Mouse (Mus musculus) retina, postnatal 1 day (tissue): ENCODE data around the gene Pias3.
"Not testable (repeated sequence)": the region's sequence is repeated elsewhere in the genome, so short reads cannot be mapped to it uniquely, and the experiment has no call there.

Experiments used
- DNase-seq: peaks from one replicate; pipeline ENCODE4 v3.0.0-alpha.2; 2012

Pias3 gene

DNA sequence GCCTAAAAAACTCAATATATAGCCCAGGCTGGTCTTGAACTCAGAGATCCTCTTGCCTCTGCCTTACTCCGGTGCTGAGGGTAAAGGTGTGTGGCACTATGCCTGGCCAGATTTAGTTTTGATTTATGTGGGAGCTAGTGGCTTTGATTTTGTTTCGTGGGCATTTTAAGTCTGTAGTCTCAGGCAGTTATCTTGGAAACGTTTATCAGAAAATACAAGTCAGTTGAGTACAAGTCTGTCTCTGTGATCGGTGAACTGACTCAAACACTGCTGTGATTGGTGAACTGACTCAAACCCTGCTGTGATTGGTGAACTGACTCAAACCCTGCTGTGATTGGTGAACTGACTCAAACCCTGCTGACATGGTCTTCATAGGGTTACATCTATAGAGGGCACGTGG is 34.6 kb downstream of the Pias3 start:
- DNase-seq = no peak

DNA sequence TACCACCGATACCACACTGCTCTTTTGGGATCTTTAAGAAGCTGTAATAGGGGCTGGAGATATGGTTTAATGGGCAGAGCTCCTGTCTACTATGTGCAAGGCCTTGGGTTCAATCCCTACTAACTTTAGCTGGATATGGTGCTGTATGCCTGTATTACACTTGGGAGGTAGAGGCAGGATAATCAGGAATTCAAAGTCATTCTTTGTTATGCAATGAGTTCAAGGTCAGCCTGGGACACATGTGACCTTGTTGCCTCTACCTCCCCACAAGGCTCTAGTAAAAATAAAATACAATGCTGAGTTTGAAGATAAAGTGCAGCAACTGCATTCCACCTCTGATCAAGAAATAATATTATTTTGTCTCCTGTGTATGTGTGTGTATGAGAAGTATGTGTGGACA is 37.8 kb downstream of the Pias3 start:
- no peak for DNase-seq

DNA sequence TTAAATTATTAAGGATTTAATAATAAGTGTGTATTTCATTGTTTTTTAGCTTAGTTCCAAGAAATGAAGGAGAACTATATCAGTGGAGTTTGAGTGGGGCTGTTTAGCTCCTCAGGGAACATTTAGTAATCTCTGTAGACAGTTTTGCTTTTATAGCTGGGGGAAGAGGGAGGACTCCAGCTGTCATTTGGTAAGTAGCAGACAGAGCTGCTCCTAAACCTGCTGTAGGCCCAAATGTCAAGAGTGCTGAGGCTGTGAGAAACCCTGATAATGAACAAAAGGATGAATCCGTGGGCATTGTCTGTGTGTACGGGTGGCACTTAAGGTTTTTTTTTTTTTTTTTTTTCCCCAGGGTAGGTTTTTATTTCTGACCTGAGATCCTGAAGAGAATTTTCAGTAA is 39.0 kb downstream of the Pias3 start:
- DNase-seq = no peak

DNA sequence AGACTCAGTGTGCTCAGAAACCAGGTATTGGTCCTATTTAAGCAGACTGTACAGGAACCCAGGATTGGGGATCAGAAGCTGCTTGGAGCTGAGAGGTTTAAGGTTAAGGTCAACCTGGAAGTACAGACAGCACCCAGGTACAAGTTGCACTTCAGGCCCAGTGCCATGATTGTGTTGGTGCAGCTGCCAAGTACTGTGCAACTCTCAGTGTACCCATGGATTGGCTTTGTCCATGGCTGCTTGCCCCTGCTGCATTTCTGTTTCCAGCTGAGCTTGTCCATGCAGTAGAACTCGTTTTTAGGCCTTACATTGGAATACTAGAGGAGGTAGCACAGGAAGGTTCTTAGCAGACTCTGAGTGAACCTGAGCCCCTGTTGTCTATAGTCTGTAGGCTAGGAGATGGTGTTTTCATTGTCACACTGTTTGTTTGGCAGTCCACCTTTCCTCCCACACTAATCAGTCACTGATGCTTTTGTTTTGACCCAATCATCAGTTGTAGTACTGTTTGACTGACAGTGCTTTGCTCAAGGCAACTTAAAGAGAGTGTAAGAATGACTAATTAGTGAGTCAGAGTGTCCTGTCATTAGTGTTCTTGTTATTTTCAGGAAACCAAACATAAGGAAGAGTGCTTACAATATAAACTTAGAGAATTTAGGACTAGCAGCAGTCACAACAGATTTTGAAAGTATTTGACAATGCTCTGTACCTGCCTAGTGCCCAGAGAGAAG is 41.0 kb downstream of the Pias3 start:
- DNase-seq = no peak

DNA sequence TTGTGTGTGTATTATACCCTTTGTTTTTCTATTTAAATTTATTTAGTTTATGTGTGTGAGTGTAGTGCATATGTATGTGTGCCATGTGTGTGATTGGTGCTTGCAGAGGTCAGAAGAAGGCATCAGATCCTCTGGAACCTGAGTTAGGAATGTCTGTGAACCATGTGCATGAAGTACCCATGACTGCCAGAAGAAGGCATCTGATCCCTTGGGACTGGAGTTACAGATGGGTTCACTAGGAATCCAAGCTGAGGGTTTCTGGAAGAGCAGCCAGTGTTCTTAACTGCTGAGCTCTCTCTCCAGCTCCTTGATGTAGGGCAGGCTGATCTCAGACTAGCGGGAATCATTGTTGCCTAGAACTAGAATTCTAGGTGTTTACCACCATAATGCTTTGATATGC is 41.8 kb downstream of the Pias3 start:
- peak; percentile 23 for DNase-seq

DNA sequence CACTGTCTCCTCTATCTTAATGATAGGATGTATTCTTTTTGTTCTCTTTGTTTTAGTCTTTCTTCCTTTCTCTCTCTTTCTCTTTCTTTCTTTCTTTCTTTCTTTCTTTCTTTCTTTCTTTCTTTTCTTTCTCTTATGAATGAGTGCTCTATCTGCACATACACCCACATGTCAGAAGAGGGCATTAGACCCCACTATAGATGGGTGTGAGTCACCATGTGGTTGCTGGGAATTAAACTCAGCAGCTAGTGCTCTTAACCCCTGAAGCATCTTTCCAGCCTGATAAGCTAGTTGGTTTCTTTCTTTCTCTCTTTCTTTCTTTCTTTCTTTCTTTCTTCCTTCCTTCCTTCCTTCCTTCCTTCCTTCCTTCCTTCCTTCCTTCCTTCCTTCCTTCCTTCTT is 44.1 kb downstream of the Pias3 start:
- not testable (repeated sequence) for DNase-seq

DNA sequence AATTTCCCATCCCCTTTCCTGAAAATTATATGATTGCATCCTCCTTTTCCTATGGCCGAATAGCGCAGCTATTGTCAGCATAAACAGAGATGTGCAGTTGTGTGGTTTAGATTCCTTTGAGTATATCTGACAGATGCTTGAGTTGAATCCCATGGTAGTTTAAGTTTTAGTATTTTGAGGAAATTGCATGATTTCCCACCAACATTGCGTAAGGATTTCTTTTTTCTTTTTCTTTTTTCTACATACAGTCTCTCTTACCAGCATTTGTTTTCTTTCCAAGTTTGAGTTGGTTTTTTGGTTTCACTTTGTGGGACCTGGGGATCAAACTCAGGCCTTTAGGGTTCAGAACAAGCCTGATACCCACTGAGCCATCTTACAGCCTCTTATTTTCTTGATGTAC is 48.2 kb downstream of the Pias3 start:
- no peak for DNase-seq

DNA sequence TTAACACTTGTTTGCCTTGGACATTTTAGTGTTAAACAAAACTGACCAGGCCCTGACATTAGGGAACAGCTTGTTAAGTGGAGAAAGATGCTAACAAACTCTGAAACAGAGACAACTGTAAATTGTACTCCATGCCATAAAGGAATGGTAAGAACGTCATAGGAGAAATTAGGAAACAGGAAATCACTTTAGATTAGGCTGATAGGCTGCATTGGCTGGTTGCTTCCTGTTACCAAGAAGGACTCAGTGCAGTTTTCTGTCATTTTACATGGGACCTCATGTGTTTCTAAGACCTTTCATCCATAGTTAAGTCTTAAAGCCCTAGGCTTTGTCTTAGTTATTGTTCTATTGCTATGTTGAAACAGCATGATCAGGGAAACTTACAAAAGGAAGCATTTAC is 50.6 kb downstream of the Pias3 start:
- no peak for DNase-seq
